ENCODE assay signal across 23 mouse cellular contexts in genomic region chr15:77708936-77709335, GRCm38 (mm10). TPM values are rescaled to one million over a fixed set of nuclear protein-coding genes. Genes with fewer than 3 reads are reported as not detected.
DNase-seq lines count a peak whose midpoint lies in the region; ATAC-seq and TF ChIP-seq lines count a peak whose summit lies in the region.
"Not testable (repeated sequence)": the region's sequence is repeated elsewhere in the genome, so short reads cannot be mapped to it uniquely, and the experiment has no call there.
"Had no signal": no experiment of that assay in that cellular context is flagged by ENCODE, and none has a peak within 500 bp of the region (broad histone marks: within the 10 kb centered on the region; RNA-seq: fewer than 3 reads in every experiment).

No protein-coding gene starts in this region.

- not testable (repeated sequence) for H3K4me3 ChIP-seq in heart, embryonic 14.5 days (ENCODE audit: control insufficient read depth in 1 of 2, insufficient read depth in 1 of 2, low read depth in 1 of 2, low read length in 2 of 2); heart, embryonic 16.5 days (ENCODE audit: low read length); lung, embryonic 15.5 days; lung, postnatal 0 days (ENCODE audit: low read depth, low read length); stomach, embryonic 16.5 days (replicated peaks; ENCODE audit: low read length)

- H3K4me2 ChIP-seq in heart, embryonic 14.5 days (ENCODE audit: low read length); heart, embryonic 16.5 days (ENCODE audit: low read depth, low read length); lung, embryonic 15.5 days; lung, postnatal 0 days (replicated peaks; ENCODE audit: low read depth, low read length); stomach, embryonic 16.5 days (ENCODE audit: low read depth, low read length): not testable (repeated sequence)

- peak; percentile 56 for DNase-seq in 3134 (ENCODE audit: extremely low read depth, insufficient read length, low spot score)
- DNase-seq in brain, embryonic 14.5 days (ENCODE audit: low read depth), result peak; percentile 7
- DNase-seq in heart, postnatal 10 days, result peak; percentile 15 to 31
- not testable (repeated sequence) for DNase-seq in lung, postnatal 0 days (ENCODE audit: low spot score)

- not testable (repeated sequence) for H3K27ac ChIP-seq in heart, embryonic 14.5 days (replicated peaks in 1 of 2; ENCODE audit: control insufficient read depth in 1 of 2, insufficient read depth in 1 of 2, low read depth in 2 of 2, low read length in 2 of 2); heart, embryonic 16.5 days (ENCODE audit: low read length); lung, embryonic 15.5 days; lung, postnatal 0 days (ENCODE audit: low read length); stomach, embryonic 16.5 days (ENCODE audit: low read length)

- H3K36me3 ChIP-seq in heart, embryonic 14.5 days (ENCODE audit: control insufficient read depth, insufficient read depth, low read length); heart, embryonic 16.5 days (ENCODE audit: control insufficient read depth, insufficient read depth); lung, embryonic 15.5 days; lung, postnatal 0 days (ENCODE audit: insufficient read depth, low read length); stomach, embryonic 16.5 days (ENCODE audit: control insufficient read depth, insufficient read depth, low read length): not testable (repeated sequence)

- ATAC-seq in heart, embryonic 14.5 days (ENCODE audit: insufficient number of reproducible peaks, insufficient read depth, low FRiP score, low read depth), result 0 out of 2 replicates have a peak, but pooled peaks have one; percentile 66
- peak; percentile 70 for ATAC-seq in heart, embryonic 16.5 days (replicated peaks; ENCODE audit: extremely low read depth, insufficient read depth, low FRiP score)
- peak; percentile 35; the same call in 1 of the 2 replicates for ATAC-seq in lung, embryonic 15.5 days (ENCODE audit: borderline replicate concordance, extremely low read depth, low FRiP score, low TSS enrichment)
- peak; percentile 11; the same call in 1 of the 2 replicates for ATAC-seq in lung, postnatal 0 days
- ATAC-seq in stomach, embryonic 16.5 days (ENCODE audit: insufficient read depth, low FRiP score), result peak; percentile 5; the same call in 1 of the 2 replicates

- intact Hi-C loops in heart, postnatal 10 days (cut with DNase I), result not testable (repeated sequence)

- TF ChIP-seq EP300 in lung, postnatal 0 days (IDR thresholded peaks at IDR 0.05), result not testable (repeated sequence)

- TF ChIP-seq CTCF in brain, embryonic 14.5 days (IDR thresholded peaks at IDR 0.05; ENCODE audit: borderline replicate concordance, extremely low read depth, insufficient read depth, insufficient read length); lung, postnatal 0 days (IDR thresholded peaks at IDR 0.05): not testable (repeated sequence)

- TF ChIP-seq POLR2A in brain, embryonic 14.5 days (IDR thresholded peaks at IDR 0.05; ENCODE audit: borderline replicate concordance, extremely low read depth, insufficient read depth, insufficient read length, poor library complexity, severe bottlenecking), result not testable (repeated sequence)

- H3K27me3 ChIP-seq in heart, embryonic 14.5 days (ENCODE audit: control insufficient read depth, insufficient read depth, low read length); heart, embryonic 16.5 days (ENCODE audit: control insufficient read depth, insufficient read depth, low read length); lung, embryonic 15.5 days; lung, postnatal 0 days (replicated peaks; ENCODE audit: insufficient read depth, low read length); stomach, embryonic 16.5 days (ENCODE audit: control insufficient read depth, insufficient read depth, low read length): not testable (repeated sequence)

- H3K9ac ChIP-seq in heart, embryonic 14.5 days (ENCODE audit: low read length); heart, embryonic 16.5 days (ENCODE audit: low read length); lung, embryonic 15.5 days; lung, postnatal 0 days (replicated peaks; ENCODE audit: low read depth); stomach, embryonic 16.5 days (ENCODE audit: low read length): not testable (repeated sequence)

- 71% methylated on average over 1 of the region's 1 CpGs for WGBS in heart, embryonic 14.5 days
- WGBS in heart, embryonic 16.5 days, result 50% methylated on average over 1 of the region's 1 CpGs
- 73% methylated on average over 1 of the region's 1 CpGs for WGBS in lung, embryonic 15.5 days
- no CpG with 5 or more reads among the region's 1 CpGs for WGBS in lung, postnatal 0 days
- no CpG with 5 or more reads among the region's 1 CpGs for WGBS in stomach, embryonic 16.5 days

- H3K4me1 ChIP-seq in heart, embryonic 14.5 days (ENCODE audit: control insufficient read depth in 2 of 2, insufficient read depth in 2 of 2, low read length in 2 of 2); heart, embryonic 16.5 days (ENCODE audit: control insufficient read depth, insufficient read depth, low read length); lung, embryonic 15.5 days; lung, postnatal 0 days (ENCODE audit: insufficient read depth, low read depth, low read length); stomach, embryonic 16.5 days (ENCODE audit: control insufficient read depth, insufficient read depth, low read length): not testable (repeated sequence)

- not testable (repeated sequence) for H3K9me3 ChIP-seq in heart, embryonic 14.5 days (ENCODE audit: control insufficient read depth, low read length); heart, embryonic 16.5 days (replicated peaks; ENCODE audit: control insufficient read depth, low read length); lung, embryonic 15.5 days; lung, postnatal 0 days (ENCODE audit: low read length); stomach, embryonic 16.5 days (replicated peaks; ENCODE audit: control insufficient read depth, low read length)

RNA-seq across cellular contexts. Expression of gene Apol7e, which starts 10.3 kb away (rescaled TPM):
- 0.04 TPM in 1 of 2 replicates, not detected in the other for polyA plus RNA-seq in brain, embryonic 14.5 days (2012; rRNA removed)
- 0.08 TPM in 1 of 2 replicates, not detected in the other for polyA plus RNA-seq in heart, embryonic 14.5 days (2014; fragmentation: Nextera tagmentation; extraction: Ambion mirVana)
- 0.11 and 0.29 TPM in 2 replicates for polyA plus RNA-seq in heart, embryonic 16.5 days (2015; fragmentation: Nextera tagmentation; extraction: Ambion mirVana)
- total RNA-seq in heart, postnatal 10 days (2021), result under 1 TPM in 1 of 2 experiments, not detected in 1; 0.15 TPM
- 0.22 TPM in 1 of 2 replicates, not detected in the other for polyA plus RNA-seq in lung, embryonic 15.5 days (2015; fragmentation: Nextera tagmentation; extraction: Ambion mirVana)
- 0.10 TPM in 1 of 2 replicates, not detected in the other for polyA plus RNA-seq in lung, postnatal 0 days (2015; fragmentation: Nextera tagmentation; extraction: Ambion mirVana)
- 0.17 and 0.35 TPM in 2 replicates for polyA plus RNA-seq in stomach, embryonic 16.5 days (2015; fragmentation: Nextera tagmentation; extraction: Ambion mirVana)
- total RNA-seq: adrenal gland, postnatal 14 days; adrenal gland, postnatal 36 days; MEL had no signal
- polyA plus RNA-seq: C2C12; embryonic facial prominence, embryonic 11.5 days; embryonic facial prominence, embryonic 13.5 days; embryonic facial prominence, embryonic 15.5 days; erythroblast, embryonic 14.5 days; forebrain, embryonic 10.5 days; forebrain, embryonic 12.5 days; forebrain, embryonic 14.5 days; forebrain, embryonic 16.5 days had no signal

RNA-seq across cellular contexts. Expression of gene Apol9b, which starts 19.9 kb away (rescaled TPM):
- polyA plus RNA-seq in brain, embryonic 14.5 days (2012; rRNA removed), result 0.06 TPM in 1 of 2 replicates, not detected in the other
- polyA plus RNA-seq in heart, embryonic 14.5 days (2014; fragmentation: Nextera tagmentation; extraction: Ambion mirVana), result not detected in 2 replicates
- polyA plus RNA-seq in heart, embryonic 16.5 days (2015; fragmentation: Nextera tagmentation; extraction: Ambion mirVana), result 0.17 and 0.21 TPM in 2 replicates
- total RNA-seq in heart, postnatal 10 days (2021), result not detected
- not detected in 2 replicates for polyA plus RNA-seq in lung, embryonic 15.5 days (2015; fragmentation: Nextera tagmentation; extraction: Ambion mirVana)
- polyA plus RNA-seq in lung, postnatal 0 days (2015; fragmentation: Nextera tagmentation; extraction: Ambion mirVana), result 0.14 and 0.31 TPM in 2 replicates
- polyA plus RNA-seq in stomach, embryonic 16.5 days (2015; fragmentation: Nextera tagmentation; extraction: Ambion mirVana), result 0.37 TPM in 1 of 2 replicates, not detected in the other
- total RNA-seq: ES-E14, MEL had no signal
- polyA plus RNA-seq: embryonic facial prominence, embryonic 11.5 days; embryonic facial prominence, embryonic 13.5 days; erythroblast, embryonic 14.5 days; forebrain, embryonic 10.5 days; forebrain, embryonic 12.5 days; forebrain, embryonic 14.5 days; forebrain, embryonic 16.5 days had no signal

RNA-seq across cellular contexts. Expression of gene Apol8, which starts 47.9 kb away (rescaled TPM):
- polyA plus RNA-seq in brain, embryonic 14.5 days (2012; rRNA removed), result 0.30 and 0.37 TPM in 2 replicates
- polyA plus RNA-seq in heart, embryonic 14.5 days (2014; fragmentation: Nextera tagmentation; extraction: Ambion mirVana), result not detected in 2 replicates
- polyA plus RNA-seq in heart, embryonic 16.5 days (2015; fragmentation: Nextera tagmentation; extraction: Ambion mirVana), result 0.05 TPM in 1 of 2 replicates, not detected in the other
- total RNA-seq in heart, postnatal 10 days (2021), result not detected
- 0.23 TPM in 1 of 2 replicates, not detected in the other for polyA plus RNA-seq in lung, embryonic 15.5 days (2015; fragmentation: Nextera tagmentation; extraction: Ambion mirVana)
- 0.06 and 0.26 TPM in 2 replicates for polyA plus RNA-seq in lung, postnatal 0 days (2015; fragmentation: Nextera tagmentation; extraction: Ambion mirVana)
- 1.2 TPM in 2 replicates for polyA plus RNA-seq in stomach, embryonic 16.5 days (2015; fragmentation: Nextera tagmentation; extraction: Ambion mirVana)
- total RNA-seq: adrenal gland, adult 18-20 months; adrenal gland, postnatal 36 days had no signal
- polyA plus RNA-seq: activated CD4-positive, CD25-positive, alpha-beta regulatory T cell, adult 4 months had no signal

Comparison
In these comparisons a context has a peak if more than half of its experiments do, and no peak if none do; other contexts are left out.
1. ATAC-seq: peak in every context shown above with its lines; median percentile 70 in heart, embryonic 16.5 days; 66 in heart, embryonic 14.5 days; 35 in lung, embryonic 15.5 days; 11 in lung, postnatal 0 days; 5 in stomach, embryonic 16.5 days.